Mouse (Mus musculus) heart, adult 2 months (tissue): ENCODE data around the gene Psmd12.

Source experiments
- CTCF ChIP-seq: fragments of 200-600 bp; IDR thresholded peaks from 2 replicates; pipeline ENCODE4 v1.8.1; 2022; ENCODE audit warnings: antibody characterized with exemption, mild to moderate bottlenecking, moderate library complexity
- EP300 ChIP-seq: fragments of 200-500 bp; IDR thresholded peaks from 2 replicates; pipeline ENCODE4 v1.6.1; 2011; ENCODE audit warnings: low read depth, low read length, control low read depth; ENCODE audit not compliant: insufficient read depth

GRCm38 (mm10) chr11:107469523-107470371 lies 9.5 kb upstream of the Psmd12 start:
- TF ChIP-seq CTCF (no peak), EP300 (no peak)
